Mouse (Mus musculus): ENCODE measurements around the gene Ogdh. TPM values are rescaled to one million over a fixed set of nuclear protein-coding genes. Genes with fewer than 3 reads are reported as not detected.

Ogdh gene
- polyA plus RNA-seq, 1 experiment from 2014 or later, result 70.2 TPM

- Histone ChIP-seq H3K36me3 (ENCODE audit: control insufficient read depth, insufficient read depth, low read length) (peaks cover 39% of the 10 kb centered on the region), H3K9me3 (ENCODE audit: control insufficient read depth, low read length) (no peaks in the 10 kb centered on the region), H3K27ac (ENCODE audit: low read depth, low read length) (no peak overlapping the region), H3K4me2 (replicated peaks; ENCODE audit: low read depth, low read length) (no peak overlapping the region), H3K4me1 (replicated peaks; ENCODE audit: control insufficient read depth, insufficient read depth, low read length) (0 out of 2 replicates have a peak, but pooled peaks cover 2% of the 10 kb centered on the region), H3K27me3 (ENCODE audit: control insufficient read depth, insufficient read depth, low read length) (no peaks in the 10 kb centered on the region), H3K4me3 (ENCODE audit: low read depth, low read length) (no peak overlapping the region), H3K9ac (ENCODE audit: low read depth, low read length) (no peak overlapping the region)
- ATAC-seq (ENCODE audit: low FRiP score), result peak; percentile 26; the same call in 1 of the 2 replicates
- 89% methylated on average over 19 of the region's 19 CpGs for WGBS
- peak; percentile 69 for DNase-seq (ENCODE audit: low spot score)
Observed at GRCm38 (mm10) chr11:6402515-6403510, 111.4 kb downstream of the Ogdh start.

- Histone ChIP-seq H3K9ac (ENCODE audit: low read depth, low read length) (no peak overlapping the region), H3K36me3 (ENCODE audit: control insufficient read depth, insufficient read depth, low read length) (peaks cover 33% of the 10 kb centered on the region), H3K27ac (ENCODE audit: low read depth, low read length) (no peak overlapping the region), H3K9me3 (ENCODE audit: control insufficient read depth, low read length) (no peaks in the 10 kb centered on the region), H3K27me3 (ENCODE audit: control insufficient read depth, insufficient read depth, low read length) (no peaks in the 10 kb centered on the region), H3K4me3 (ENCODE audit: low read depth, low read length) (no peak overlapping the region), H3K4me1 (replicated peaks; ENCODE audit: control insufficient read depth, insufficient read depth, low read length) (0 out of 2 replicates have a peak, but pooled peaks cover 2% of the 10 kb centered on the region), H3K4me2 (replicated peaks; ENCODE audit: low read depth, low read length) (no peak overlapping the region)
- ATAC-seq (ENCODE audit: low FRiP score) (no peak), DNase-seq (ENCODE audit: low spot score) (no peak)
- 90% methylated on average over 5 of the region's 5 CpGs for WGBS
Observed at GRCm38 (mm10) chr11:6403830-6404405, 112.5 kb downstream of the Ogdh start.

- 87% methylated on average over 9 of the region's 9 CpGs for WGBS
- H3K9me3 ChIP-seq (ENCODE audit: control insufficient read depth, low read length), result no peaks in the 10 kb centered on the region
- H3K27me3 ChIP-seq (ENCODE audit: control insufficient read depth, insufficient read depth, low read length), result no peaks in the 10 kb centered on the region
- no peak overlapping the region for H3K4me2 ChIP-seq (replicated peaks; ENCODE audit: low read depth, low read length)
- peaks cover 26% of the 10 kb centered on the region for H3K36me3 ChIP-seq (ENCODE audit: control insufficient read depth, insufficient read depth, low read length)
- H3K4me3 ChIP-seq (ENCODE audit: low read depth, low read length), result no peak overlapping the region
- ATAC-seq (ENCODE audit: low FRiP score) (no peak), DNase-seq (ENCODE audit: low spot score) (no peak)
- H3K27ac ChIP-seq (ENCODE audit: low read depth, low read length), result 0 out of 2 replicates have a peak overlapping the region, but pooled peaks have one; percentile 49
- H3K4me1 ChIP-seq (replicated peaks; ENCODE audit: control insufficient read depth, insufficient read depth, low read length), result 0 out of 2 replicates have a peak, but pooled peaks cover 2% of the 10 kb centered on the region
- H3K9ac ChIP-seq (ENCODE audit: low read depth, low read length), result no peak overlapping the region
Observed at GRCm38 (mm10) chr11:6404699-6405566, 113.5 kb downstream of the Ogdh start.

GRCm38 (mm10) chr11:6405591-6406081, 114.2 kb downstream of the Ogdh start:
- H3K4me3 ChIP-seq (ENCODE audit: low read depth, low read length), result no peak overlapping the region
- H3K9ac ChIP-seq (ENCODE audit: low read depth, low read length), result no peak overlapping the region
- DNase-seq (ENCODE audit: low spot score), result no peak
- H3K27me3 ChIP-seq (ENCODE audit: control insufficient read depth, insufficient read depth, low read length), result no peaks in the 10 kb centered on the region
- WGBS, result 73% methylated on average over 4 of the region's 4 CpGs
- H3K4me2 ChIP-seq (replicated peaks; ENCODE audit: low read depth, low read length), result no peak overlapping the region
- H3K27ac ChIP-seq (ENCODE audit: low read depth, low read length), result peak overlapping the region; percentile 39; the same call in 1 of the 2 replicates
- H3K4me1 ChIP-seq (replicated peaks; ENCODE audit: control insufficient read depth, insufficient read depth, low read length), result 0 out of 2 replicates have a peak, but pooled peaks cover 2% of the 10 kb centered on the region
- ATAC-seq (ENCODE audit: low FRiP score), result no peak
- no peaks in the 10 kb centered on the region for H3K9me3 ChIP-seq (ENCODE audit: control insufficient read depth, low read length)
- peaks cover 26% of the 10 kb centered on the region; the same call in 1 of the 2 replicates for H3K36me3 ChIP-seq (ENCODE audit: control insufficient read depth, insufficient read depth, low read length)

Other genes starting within 250 kb of the Ogdh start
- 3.4 and 3.6 TPM in 2 replicates for gene Camk2b, start 225.3 kb upstream of the Ogdh start, polyA plus RNA-seq (2014; fragmentation: Nextera tagmentation; extraction: Ambion mirVana)
- gene A730071L15Rik, start 91.6 kb upstream of the Ogdh start, polyA plus RNA-seq (2014; fragmentation: Nextera tagmentation; extraction: Ambion mirVana), result 0.43 and 1.2 TPM in 2 replicates
- gene Nudcd3, start 91.2 kb upstream of the Ogdh start, polyA plus RNA-seq (2014; fragmentation: Nextera tagmentation; extraction: Ambion mirVana), result 40.8 and 43.9 TPM in 2 replicates
- gene Npc1l1, start 61.5 kb upstream of the Ogdh start, polyA plus RNA-seq (2014; fragmentation: Nextera tagmentation; extraction: Ambion mirVana), result not detected in 2 replicates
- 93.9 and 103 TPM in 2 replicates for gene Ddx56, start 23.9 kb upstream of the Ogdh start, polyA plus RNA-seq (2014; fragmentation: Nextera tagmentation; extraction: Ambion mirVana)
- 152 and 166 TPM in 2 replicates for gene Tmed4, start 16.8 kb upstream of the Ogdh start, polyA plus RNA-seq (2014; fragmentation: Nextera tagmentation; extraction: Ambion mirVana)
- gene Zmiz2, start 97.4 kb downstream of the Ogdh start, polyA plus RNA-seq (2014; fragmentation: Nextera tagmentation; extraction: Ambion mirVana), result 17.7 and 19.3 TPM in 2 replicates
- gene Ppia, start 123.8 kb downstream of the Ogdh start, polyA plus RNA-seq (2014; fragmentation: Nextera tagmentation; extraction: Ambion mirVana), result 5,018 and 5,123 TPM in 2 replicates
- gene H2afv, start 152.8 kb downstream of the Ogdh start, polyA plus RNA-seq (2014; fragmentation: Nextera tagmentation; extraction: Ambion mirVana), result 784 and 787 TPM in 2 replicates
- gene Purb, start 184.3 kb downstream of the Ogdh start, polyA plus RNA-seq (2014; fragmentation: Nextera tagmentation; extraction: Ambion mirVana), result 12.7 and 17.9 TPM in 2 replicates
- gene Myo1g, start 229.3 kb downstream of the Ogdh start, polyA plus RNA-seq (2014; fragmentation: Nextera tagmentation; extraction: Ambion mirVana), result 0.43 and 0.53 TPM in 2 replicates